Mouse (Mus musculus) embryonic fibroblast, embryonic 13.5 days (primary cell): ENCODE results near the gene Kif1b.

Experiments
- CTCF ChIP-seq: IDR thresholded peaks from 2 replicates; pipeline ENCODE4 v1.5.1; 2011; ENCODE audit warnings: mild to moderate bottlenecking, control low read depth, low read length, moderate library complexity, borderline replicate concordance; ENCODE audit not compliant: insufficient read depth
- POLR2A ChIP-seq: IDR thresholded peaks from 2 replicates; pipeline ENCODE4 v1.6.1; 2011; ENCODE audit warnings: low read depth, mild to moderate bottlenecking, control low read depth, low read length, moderate library complexity

DNA sequence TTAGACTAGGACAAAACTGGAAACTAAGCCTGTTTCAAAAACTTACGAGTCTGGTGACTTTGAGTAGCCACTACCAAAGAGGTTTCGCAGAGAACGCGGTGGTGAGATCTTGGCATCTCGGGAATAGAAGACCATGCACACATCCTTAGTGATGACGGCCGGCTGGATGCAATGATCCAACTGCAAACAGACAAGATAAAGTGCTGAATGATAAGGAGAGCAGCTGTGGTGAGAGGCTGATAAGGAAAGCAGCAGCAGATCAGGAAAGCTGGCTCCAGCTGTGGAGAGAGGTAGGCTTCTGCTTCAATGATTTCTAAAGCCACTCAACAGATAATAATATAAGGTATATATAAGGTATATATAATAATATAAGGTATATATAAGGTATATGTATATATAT lies 116.4 kb downstream of the Kif1b start:
- no peak for TF ChIP-seq CTCF
- TF ChIP-seq POLR2A, result no peak
